In the genomic region with DNA sequence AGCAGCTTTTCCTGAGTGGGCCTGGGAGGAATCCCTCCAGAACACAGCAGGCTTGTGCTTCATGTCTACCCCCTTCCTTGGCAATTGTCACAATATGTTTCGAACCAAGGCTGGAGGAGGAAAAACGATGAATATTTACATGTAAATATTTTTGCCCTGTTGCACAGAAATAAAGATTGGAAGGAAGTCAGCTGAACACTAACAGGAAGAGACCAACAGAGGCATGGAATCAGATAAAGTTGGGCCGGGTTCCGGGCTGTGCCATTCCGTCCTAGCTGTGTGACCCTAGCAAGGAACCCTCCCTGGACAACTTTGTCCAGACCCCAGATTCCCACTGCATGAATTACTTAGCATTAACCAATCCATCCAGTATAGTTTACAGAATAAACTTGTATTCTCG, we compare ENCODE assay signal across 28 mouse cellular contexts. TPM values are rescaled to one million over a fixed set of nuclear protein-coding genes. Genes with fewer than 3 reads are reported as not detected.
DNase-seq lines count a peak whose midpoint lies in the region; ATAC-seq and TF ChIP-seq lines count a peak whose summit lies in the region.
"Had no signal": no experiment of that assay in that cellular context is flagged by ENCODE, and none has a peak within 500 bp of the region (broad histone marks: within the 10 kb centered on the region; RNA-seq: fewer than 3 reads in every experiment).

No protein-coding gene starts in this region.

- peak overlapping the region; percentile 46; the same call in 1 of the 2 replicates for H3K9ac ChIP-seq in stomach, embryonic 16.5 days (ENCODE audit: low read length)
- no peak overlapping the region for H3K9ac ChIP-seq in stomach, postnatal 0 days (ENCODE audit: low read length)
- H3K9ac ChIP-seq in lung, postnatal 0 days (replicated peaks; ENCODE audit: low read depth), result no peak overlapping the region
- no peak overlapping the region for H3K9ac ChIP-seq in heart, embryonic 11.5 days (ENCODE audit: low read depth, low read length)
- H3K9ac ChIP-seq: embryonic facial prominence, embryonic 12.5 days; forebrain, embryonic 15.5 days; hindbrain, embryonic 13.5 days; limb, embryonic 13.5 days; lung, embryonic 14.5 days; midbrain, embryonic 13.5 days; neural tube, embryonic 13.5 days had no signal

- DNase-seq in layer of hippocampus, adult 2 months (ENCODE audit: low spot score in 2 of 2), result no peak
- no peak for DNase-seq in layer of hippocampus, postnatal 25 days (ENCODE audit: extremely low spot score in 1 of 2, low spot score in 1 of 2)
- no peak for DNase-seq in stomach, postnatal 0 days (ENCODE audit: low spot score)
- DNase-seq in lung, postnatal 0 days (ENCODE audit: low spot score), result peak; percentile 33
- no peak for DNase-seq in hindbrain, embryonic 10.5 days (ENCODE audit: low spot score)
- DNase-seq: adrenal gland, postnatal 10 days; cerebellum, adult 11-12 months; cerebellum, adult 9-11 months; embryo, embryonic 11 days; heart, adult 11 months; heart, postnatal 36 days; kidney, postnatal 14 days; lung, embryonic 14.5 days; right cerebral cortex, postnatal 4 days; thymus, postnatal 25 days had no signal

- no peak for TF ChIP-seq CTCF in layer of hippocampus, adult 2 months (conservative IDR thresholded peaks at IDR 0.05)
- TF ChIP-seq CTCF in stomach, postnatal 0 days (IDR thresholded peaks at IDR 0.05; ENCODE audit: low read depth), result no peak
- TF ChIP-seq CTCF in lung, postnatal 0 days (IDR thresholded peaks at IDR 0.05), result no peak

- H3K27me3 ChIP-seq in stomach, embryonic 16.5 days (ENCODE audit: control insufficient read depth, insufficient read depth, low read length), result no peaks in the 10 kb centered on the region
- H3K27me3 ChIP-seq in stomach, postnatal 0 days (ENCODE audit: control insufficient read depth, insufficient read depth, low read length), result no peaks in the 10 kb centered on the region
- no peaks in the 10 kb centered on the region for H3K27me3 ChIP-seq in lung, postnatal 0 days (replicated peaks; ENCODE audit: insufficient read depth, low read length)
- H3K27me3 ChIP-seq in hindbrain, embryonic 10.5 days (ENCODE audit: insufficient read depth, poor library complexity, severe bottlenecking), result no peaks in the 10 kb centered on the region
- no peaks in the 10 kb centered on the region for H3K27me3 ChIP-seq in heart, embryonic 11.5 days (ENCODE audit: control insufficient read depth, insufficient read depth, low read length)
- H3K27me3 ChIP-seq: embryonic facial prominence, embryonic 12.5 days; forebrain, embryonic 15.5 days; hindbrain, embryonic 13.5 days; limb, embryonic 13.5 days; midbrain, embryonic 13.5 days; neural tube, embryonic 13.5 days; Patski had no signal

- TF ChIP-seq EP300 in stomach, postnatal 0 days (optimal IDR thresholded peaks at IDR 0.05), result no peak
- TF ChIP-seq EP300 in lung, postnatal 0 days (IDR thresholded peaks at IDR 0.05), result peak; percentile 92

- no peak overlapping the region for H3K4me3 ChIP-seq in layer of hippocampus, adult 2 months
- H3K4me3 ChIP-seq in stomach, embryonic 16.5 days (replicated peaks; ENCODE audit: low read length), result no peak overlapping the region
- H3K4me3 ChIP-seq in stomach, postnatal 0 days (ENCODE audit: low read depth, low read length), result no peak overlapping the region
- H3K4me3 ChIP-seq in lung, postnatal 0 days (ENCODE audit: low read depth, low read length), result no peak overlapping the region
- H3K4me3 ChIP-seq in macrophage (ENCODE audit: inconsistent target), result no peak overlapping the region
- H3K4me3 ChIP-seq in hindbrain, embryonic 10.5 days, result no peak overlapping the region
- no peak overlapping the region for H3K4me3 ChIP-seq in heart, embryonic 11.5 days (ENCODE audit: low read depth, low read length)
- H3K4me3 ChIP-seq: embryonic facial prominence, embryonic 12.5 days; forebrain, embryonic 15.5 days; heart, embryonic 10.5 days; hindbrain, embryonic 13.5 days; left cerebral cortex, adult 2 months; limb, embryonic 13.5 days; midbrain, embryonic 13.5 days; neural tube, embryonic 13.5 days had no signal

- 86% methylated on average over 6 of the region's 6 CpGs for WGBS in stomach, embryonic 16.5 days
- WGBS in stomach, postnatal 0 days, result 88% methylated on average over 6 of the region's 6 CpGs
- 67% methylated on average over 6 of the region's 6 CpGs for WGBS in lung, postnatal 0 days
- WGBS in macrophage (ENCODE audit: missing documents), result 63% methylated on average over 6 of the region's 6 CpGs
- WGBS in hindbrain, embryonic 10.5 days, result 93% methylated on average over 6 of the region's 6 CpGs
- 84% methylated on average over 6 of the region's 6 CpGs for WGBS in heart, embryonic 11.5 days (ENCODE audit: insufficient replicate concordance)

- no peaks in the 10 kb centered on the region for H3K9me3 ChIP-seq in stomach, embryonic 16.5 days (replicated peaks; ENCODE audit: control insufficient read depth, low read length)
- no peaks in the 10 kb centered on the region for H3K9me3 ChIP-seq in stomach, postnatal 0 days (ENCODE audit: control insufficient read depth, low read length)
- no peaks in the 10 kb centered on the region for H3K9me3 ChIP-seq in lung, postnatal 0 days (ENCODE audit: low read length)
- H3K9me3 ChIP-seq in hindbrain, embryonic 10.5 days, result no peaks in the 10 kb centered on the region
- no peaks in the 10 kb centered on the region for H3K9me3 ChIP-seq in heart, embryonic 11.5 days (replicated peaks; ENCODE audit: control insufficient read depth, low read length)
- H3K9me3 ChIP-seq: embryonic facial prominence, embryonic 12.5 days; forebrain, embryonic 15.5 days; heart, embryonic 10.5 days; hindbrain, embryonic 13.5 days; limb, embryonic 13.5 days; midbrain, embryonic 13.5 days; neural tube, embryonic 13.5 days had no signal

- no peak for ATAC-seq in stomach, embryonic 16.5 days (ENCODE audit: insufficient read depth, low FRiP score)
- no peak for ATAC-seq in stomach, postnatal 0 days (ENCODE audit: low FRiP score, low TSS enrichment)
- ATAC-seq in lung, postnatal 0 days, result no peak
- ATAC-seq in heart, embryonic 11.5 days (replicated peaks; ENCODE audit: insufficient number of reproducible peaks, low FRiP score, low TSS enrichment), result no peak
- ATAC-seq: forebrain, embryonic 15.5 days; intestine, postnatal 0 days; midbrain, embryonic 13.5 days; Patski had no signal

- H3K4me2 ChIP-seq in stomach, embryonic 16.5 days (ENCODE audit: low read depth, low read length), result no peak overlapping the region
- no peak overlapping the region for H3K4me2 ChIP-seq in stomach, postnatal 0 days (replicated peaks; ENCODE audit: low read depth)
- no peak overlapping the region for H3K4me2 ChIP-seq in lung, postnatal 0 days (replicated peaks; ENCODE audit: low read depth, low read length)
- no peak overlapping the region for H3K4me2 ChIP-seq in heart, embryonic 11.5 days
- H3K4me2 ChIP-seq: embryonic facial prominence, embryonic 12.5 days; forebrain, embryonic 15.5 days; hindbrain, embryonic 13.5 days; limb, embryonic 13.5 days; lung, embryonic 14.5 days; midbrain, embryonic 13.5 days; neural tube, embryonic 13.5 days had no signal

- H3K27ac ChIP-seq in layer of hippocampus, adult 2 months, result peak overlapping the region; percentile 55
- H3K27ac ChIP-seq in stomach, embryonic 16.5 days (ENCODE audit: low read length), result no peak overlapping the region
- H3K27ac ChIP-seq in stomach, postnatal 0 days (replicated peaks), result no peak overlapping the region
- H3K27ac ChIP-seq in lung, postnatal 0 days (ENCODE audit: low read length), result peak overlapping the region; percentile 72
- peak overlapping the region; percentile 95 for H3K27ac ChIP-seq in macrophage
- H3K27ac ChIP-seq in hindbrain, embryonic 10.5 days, result no peak overlapping the region
- H3K27ac ChIP-seq in heart, embryonic 11.5 days (ENCODE audit: low read depth, low read length), result no peak overlapping the region
- H3K27ac ChIP-seq: embryonic facial prominence, embryonic 12.5 days; forebrain, embryonic 15.5 days; heart, embryonic 10.5 days; hindbrain, embryonic 13.5 days; left cerebral cortex, adult 2 months; limb, embryonic 13.5 days; midbrain, embryonic 13.5 days; neural tube, embryonic 13.5 days had no signal

- peaks cover 9% of the 10 kb centered on the region; the same call in 1 of the 2 replicates for H3K4me1 ChIP-seq in stomach, embryonic 16.5 days (ENCODE audit: control insufficient read depth, insufficient read depth, low read length)
- peaks cover 2% of the 10 kb centered on the region; the same call in 1 of the 2 replicates for H3K4me1 ChIP-seq in stomach, postnatal 0 days (replicated peaks; ENCODE audit: control insufficient read depth, insufficient read depth)
- 0 out of 2 replicates have a peak, but pooled peaks cover 5% of the 10 kb centered on the region for H3K4me1 ChIP-seq in lung, postnatal 0 days (ENCODE audit: insufficient read depth, low read depth, low read length)
- peaks cover 20% of the 10 kb centered on the region for H3K4me1 ChIP-seq in hindbrain, embryonic 10.5 days (replicated peaks)
- peaks cover 7% of the 10 kb centered on the region; the same call in 1 of the 2 replicates for H3K4me1 ChIP-seq in heart, embryonic 11.5 days (ENCODE audit: control insufficient read depth, insufficient read depth, low read length)

- H3K79me2 ChIP-seq in macrophage (ENCODE audit: inconsistent target), result no peaks in the 10 kb centered on the region

- H3K36me3 ChIP-seq in stomach, embryonic 16.5 days (ENCODE audit: control insufficient read depth, insufficient read depth, low read length), result no peaks in the 10 kb centered on the region
- H3K36me3 ChIP-seq in stomach, postnatal 0 days (ENCODE audit: control insufficient read depth, insufficient read depth, low read length), result no peaks in the 10 kb centered on the region
- H3K36me3 ChIP-seq in lung, postnatal 0 days (ENCODE audit: insufficient read depth, low read length), result no peaks in the 10 kb centered on the region
- no peaks in the 10 kb centered on the region for H3K36me3 ChIP-seq in macrophage (ENCODE audit: inconsistent target)
- H3K36me3 ChIP-seq in hindbrain, embryonic 10.5 days, result no peaks in the 10 kb centered on the region
- H3K36me3 ChIP-seq in heart, embryonic 11.5 days (ENCODE audit: control insufficient read depth, insufficient read depth, low read length), result no peaks in the 10 kb centered on the region
- H3K36me3 ChIP-seq: embryonic facial prominence, embryonic 12.5 days; forebrain, embryonic 15.5 days; heart, embryonic 10.5 days; hindbrain, embryonic 13.5 days; limb, embryonic 13.5 days; midbrain, embryonic 13.5 days; neural tube, embryonic 13.5 days had no signal

RNA-seq across cellular contexts. Expression of a gene that starts 20.5 kb away (rescaled TPM):
- total RNA-seq in layer of hippocampus, adult 2 months (2021), result 10 to 100 TPM in 1 of 2 experiments, 1 to 10 TPM in 1; 8.6 to 11.9 TPM
- 10 to 100 TPM; 11.4 to 12.7 TPM for total RNA-seq in layer of hippocampus, postnatal 25 days (2021)
- 69.2 and 71.8 TPM in 2 replicates for polyA plus RNA-seq in stomach, embryonic 16.5 days (2015; fragmentation: Nextera tagmentation; extraction: Ambion mirVana)
- 45.5 and 46.0 TPM in 2 replicates for polyA plus RNA-seq in stomach, postnatal 0 days (2015; fragmentation: Nextera tagmentation; extraction: Ambion mirVana)
- polyA plus RNA-seq in lung, postnatal 0 days (2015; fragmentation: Nextera tagmentation; extraction: Ambion mirVana), result 36.2 and 38.0 TPM in 2 replicates
- 100 to 1,000 TPM in 8 of 26 experiments, 10 to 100 TPM in 18; 33.6 to 141 (median 81.5) TPM for total RNA-seq in macrophage (2018; cell fraction: chromatin; rRNA removed)
- total RNA-seq in macrophage (2018; cell fraction: cytosol; rRNA removed), result 100 to 1,000 TPM in 4 of 26 experiments, 10 to 100 TPM in 22; 34.2 to 113 (median 67.1) TPM
- 100 to 1,000 TPM in 1 of 26 experiments, 10 to 100 TPM in 25; 25.2 to 119 (median 61.8) TPM for total RNA-seq in macrophage (2018; cell fraction: nucleus; rRNA removed)
- polyA plus RNA-seq in macrophage (2018), result 43.0 to 72.5 TPM (median 71.4 TPM) in 3 replicates
- polyA plus RNA-seq in hindbrain, embryonic 10.5 days (2016; fragmentation: Nextera tagmentation; extraction: Ambion mirVana), result 35.6 and 38.9 TPM in 2 replicates
- 20.9 and 23.1 TPM in 2 replicates for polyA plus RNA-seq in heart, embryonic 11.5 days (2014; fragmentation: Nextera tagmentation; extraction: Ambion mirVana)

Comparison
In these comparisons a context has a peak if more than half of its experiments do, and no peak if none do; other contexts are left out.
1. H3K27ac ChIP-seq: peak in layer of hippocampus, adult 2 months (single experiment), lung, postnatal 0 days (single experiment) and macrophage (single experiment); none in stomach, embryonic 16.5 days (single experiment), stomach, postnatal 0 days (single experiment), hindbrain, embryonic 10.5 days (single experiment) and heart, embryonic 11.5 days (single experiment).